Mouse (Mus musculus) stomach, postnatal 0 days (tissue): ENCODE measurements at regions not wholly inside any gene's neighbourhood (a gene's known extent, or its start where the extent isn't known, plus 50 kb on each side); places are given as distances from the start of the nearest gene placed in this dataset.
A peak's percentile ranks its signal among the peaks of the same experiment; 100 is the strongest.

ENCODE experiments used
- CTCF ChIP-seq: IDR thresholded peaks from 2 replicates; pipeline ENCODE4 v1.5.1; 2016; ENCODE audit warnings: antibody characterized with exemption, low read depth, mild to moderate bottlenecking, moderate library complexity
- EP300 ChIP-seq: optimal IDR thresholded peaks from 2 replicates; pipeline ENCODE3; 2016; ENCODE audit warnings: antibody characterized with exemption

DNA sequence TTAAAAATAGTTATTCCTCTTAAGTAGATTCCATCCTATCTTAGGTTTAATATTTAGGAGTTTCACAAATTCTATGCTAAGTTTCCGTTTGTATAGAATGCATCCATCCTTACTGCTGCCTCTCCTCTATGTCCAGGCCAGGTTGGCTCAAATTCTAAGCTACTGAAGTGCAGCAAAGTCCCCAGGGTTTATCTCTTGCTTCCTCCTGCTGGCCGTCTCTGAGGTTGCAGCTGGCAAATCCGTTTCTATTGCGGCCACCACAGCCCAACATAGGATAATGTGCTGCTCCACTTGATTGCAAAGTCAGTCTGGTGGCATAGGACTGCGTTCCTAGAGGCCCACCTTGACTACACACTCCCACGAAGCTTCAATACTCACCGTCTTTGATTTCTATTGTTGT is 389.7 kb upstream of the Robo2 start:
- peak; percentile 85 for TF ChIP-seq CTCF
- TF ChIP-seq EP300: no peak
